Mouse (Mus musculus) lung, adult 2 months (tissue): ENCODE data around the gene Mrps6. TPM values are rescaled to one million over a fixed set of nuclear protein-coding genes. Genes with fewer than 3 reads are reported as not detected.

Experiments used
- DNase-seq: peaks from one replicate; pipeline ENCODE4 v3.0.0; 2022
- H3K4me1 ChIP-seq: fragments of 200-500 bp; 2 replicates; pipeline ENCODE4 v1.6.1; 2011; ENCODE audit warnings: low read length; ENCODE audit not compliant: control insufficient read depth, insufficient read depth
- H3K4me3 ChIP-seq: fragments of 200-500 bp; replicated peaks from 2 replicates; pipeline ENCODE3; 2011; ENCODE audit warnings: low read depth, mild to moderate bottlenecking, control low read depth, low read length; ENCODE audit errors: extremely low read depth
- CTCF ChIP-seq: fragments of 200-500 bp; IDR thresholded peaks from 2 replicates; pipeline ENCODE4 v1.5.1; 2011; ENCODE audit warnings: mild to moderate bottlenecking, low read length, control low read depth; ENCODE audit not compliant: insufficient read depth
- POLR2A ChIP-seq: fragments of 200-500 bp; IDR thresholded peaks from 2 replicates; pipeline ENCODE4 v1.6.1; 2011; ENCODE audit warnings: low read depth, mild to moderate bottlenecking, control low read depth, low read length, borderline replicate concordance; ENCODE audit errors: extremely low read depth
- WGBS: fragments of 180-500 bp; shearing (Covaris S2); methylation state at CpG from one replicate; pipeline ENCODE4 v1.1.7; 2018; 5-methylcytosine and 5-hydroxymethylcytosine counted together
- polyA plus RNA-seq: library from polyadenylated mRNA; depleted of rRNA; stranded (reverse); fragments of >200 nt; gene quantifications from 2 replicates; pipeline ENCODE4 v1.2.3, GENCODE M21; 2012; rRNA removed

Gene Mrps6
- polyA plus RNA-seq, 1 experiment, result 15.7 TPM

GRCm38 (mm10) chr16:92158461-92159091 is 100.5 kb downstream of the Mrps6 start:
- Histone ChIP-seq H3K4me3 (peak overlapping the region; percentile 43), H3K4me1 (peaks cover 2% of the 10 kb centered on the region; the same call in 1 of the 2 replicates)
- TF ChIP-seq POLR2A (peak; percentile 56; the same call in 1 of the 2 replicates), CTCF (no peak)
- 4% methylated on average over 30 of the region's 30 CpGs for WGBS
- DNase-seq, result peak; percentile 63

GRCm38 (mm10) chr16:92159114-92159513 is 101.0 kb downstream of the Mrps6 start:
- TF ChIP-seq CTCF, result no peak
- no peak for TF ChIP-seq POLR2A
- WGBS, result 33% methylated on average over 6 of the region's 6 CpGs
- Histone ChIP-seq H3K4me1 (peaks cover 2% of the 10 kb centered on the region; the same call in 1 of the 2 replicates), H3K4me3 (no peak overlapping the region)
- peak; percentile 23 for DNase-seq

Other genes starting within 250 kb of the Mrps6 start
- gene Gm49711, start within 50 bp of the Mrps6 start, polyA plus RNA-seq, result 0.10 TPM in 1 of 2 replicates, not detected in the other
- gene Slc5a3, start 52 bp downstream of the Mrps6 start, polyA plus RNA-seq, result 0.95 and 1.4 TPM in 2 replicates
- 12.5 and 17.5 TPM in 2 replicates for gene Kcne2, start 234.1 kb downstream of the Mrps6 start, polyA plus RNA-seq
- gene Smim11, start 243.0 kb downstream of the Mrps6 start, polyA plus RNA-seq, result 22.4 and 22.9 TPM in 2 replicates